Mouse (Mus musculus) lung, embryonic 14.5 days (tissue): ENCODE measurements around the gene Nfe2. TPM values are rescaled to one million over a fixed set of nuclear protein-coding genes. Genes with fewer than 3 reads are reported as not detected.
"Not testable (repeated sequence)": the region's sequence is repeated elsewhere in the genome, so short reads cannot be mapped to it uniquely, and the experiment has no call there.

ENCODE experiments used
- ATAC-seq: fragments of 200-750 bp; cut with Nextera tagmentation; 2 replicates; pipeline ENCODE4 v1.8.0; 2017; ENCODE audit warnings: mild to moderate bottlenecking, moderate TSS enrichment, moderate library complexity; ENCODE audit not compliant: insufficient read depth
- DNase-seq: peaks from one replicate; pipeline ENCODE4 v3.0.0-alpha.2; 2015
- H3K27ac ChIP-seq: fragments of 300-500 bp; sonication (generic); 2 replicates; pipeline ENCODE4 v1.5.1; 2014; ENCODE audit warnings: low read depth, mild to moderate bottlenecking, moderate library complexity
- H3K27me3 ChIP-seq: fragments of 300-500 bp; sonication (generic); 2 replicates; pipeline ENCODE4 v1.6.1; 2014; ENCODE audit warnings: low read length, control low read depth; ENCODE audit not compliant: insufficient read depth
- H3K36me3 ChIP-seq: fragments of 300-500 bp; sonication (generic); 2 replicates; pipeline ENCODE4 v1.6.1; 2014; ENCODE audit warnings: control low read depth; ENCODE audit not compliant: insufficient read depth
- H3K4me1 ChIP-seq: fragments of 300-500 bp; sonication (generic); 2 replicates; pipeline ENCODE4 v1.6.1; 2014; ENCODE audit warnings: antibody characterized with exemption, control low read depth; ENCODE audit not compliant: insufficient read depth
- H3K4me2 ChIP-seq: fragments of 300-500 bp; sonication (generic); 2 replicates; pipeline ENCODE4 v1.6.1; 2014; ENCODE audit warnings: mild to moderate bottlenecking
- H3K4me3 ChIP-seq: fragments of 300-500 bp; sonication (generic); 2 replicates; pipeline ENCODE4 v1.5.1; 2014; ENCODE audit warnings: low read depth, low read length
- H3K9ac ChIP-seq: fragments of 300-500 bp; sonication (generic); 2 replicates; pipeline ENCODE4 v1.6.1; 2014
- H3K9me3 ChIP-seq: fragments of 300-500 bp; sonication (generic); 2 replicates; pipeline ENCODE4 v1.6.1; 2016; ENCODE audit warnings: low read depth, low read length, control low read depth
- CTCF ChIP-seq: IDR thresholded peaks from 2 replicates; pipeline ENCODE4 v1.5.1; 2016; ENCODE audit warnings: antibody characterized with exemption, low read depth
- whole genome bisulfite sequencing: fragments of 180-500 bp; shearing (Covaris S2); extraction: QIAGEN DNeasy Blood & Tissue Kit; methylation state at CpG from one replicate; pipeline ENCODE4 v1.1.7; 2014; 5-methylcytosine and 5-hydroxymethylcytosine counted together
- polyA plus RNA-seq: library from polyadenylated mRNA; unstranded; fragments of >200 nt; fragmentation: Nextera tagmentation; extraction: Ambion mirVana; gene quantifications from 2 replicates; pipeline ENCODE4 v1.2.1, GENCODE M21; 2014

Gene Nfe2
- polyA plus RNA-seq, 1 experiment from 2014 or later = 3.9 TPM

- no peak for TF ChIP-seq CTCF
- Histone ChIP-seq H3K4me2 (no peak overlapping the region), H3K36me3 (peaks cover 54% of the 10 kb centered on the region), H3K27me3 (no peaks in the 10 kb centered on the region), H3K4me1 (no peaks in the 10 kb centered on the region; the same call in 1 of the 2 replicates), H3K27ac (no peak overlapping the region), H3K4me3 (no peak overlapping the region), H3K9ac (no peak overlapping the region), H3K9me3 (no peaks in the 10 kb centered on the region)
- WGBS = 81% methylated on average over 28 of the region's 28 CpGs
- DNase-seq (peak; percentile 36), ATAC-seq (peak; percentile 33)
Measured at GRCm38 (mm10) chr15:103248401-103249313, 9.5 kb downstream of the Nfe2 start.

DNA sequence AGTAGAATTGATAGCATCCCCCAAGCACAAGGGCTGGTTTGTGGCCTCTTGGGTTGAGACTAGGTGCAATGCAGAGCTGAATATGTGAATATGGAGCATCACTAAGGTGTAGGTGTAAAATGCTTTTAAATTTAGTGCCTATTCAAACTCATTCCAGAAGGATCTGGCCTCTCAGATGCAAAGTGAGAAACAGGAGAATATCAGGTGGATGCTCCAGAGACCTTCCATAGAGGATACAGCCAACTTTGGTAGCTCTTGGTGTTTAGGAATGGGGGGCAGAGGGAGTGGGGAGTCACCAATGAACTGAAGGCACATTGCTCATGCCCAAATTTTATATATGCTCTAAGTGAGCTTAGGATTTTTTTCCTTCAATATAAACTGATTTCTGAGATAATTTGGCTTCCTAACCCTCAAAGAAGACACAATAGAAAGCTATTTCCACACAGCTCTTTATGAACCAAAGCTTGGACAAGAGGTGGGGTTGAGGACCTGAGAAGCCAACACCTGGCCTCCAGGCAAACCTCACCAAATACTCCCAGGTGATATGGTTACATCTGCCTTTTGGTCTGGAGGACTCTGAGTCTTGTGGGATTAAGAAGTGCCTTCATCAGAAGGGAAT, 10.3 kb downstream of the Nfe2 start:
- no peak overlapping the region for H3K4me2 ChIP-seq
- H3K27me3 ChIP-seq = no peaks in the 10 kb centered on the region
- H3K9ac ChIP-seq = no peak overlapping the region
- peaks cover 3% of the 10 kb centered on the region; the same call in 1 of the 2 replicates for H3K4me1 ChIP-seq
- ATAC-seq (no peak), DNase-seq (peak; percentile 17)
- H3K36me3 ChIP-seq = peaks cover 61% of the 10 kb centered on the region
- TF ChIP-seq CTCF = no peak
- H3K27ac ChIP-seq = no peak overlapping the region
- H3K9me3 ChIP-seq = no peaks in the 10 kb centered on the region
- no peak overlapping the region for H3K4me3 ChIP-seq

- Histone ChIP-seq H3K27me3 (no peaks in the 10 kb centered on the region), H3K4me3 (no peak overlapping the region), H3K9me3 (no peaks in the 10 kb centered on the region), H3K36me3 (peaks cover 68% of the 10 kb centered on the region), H3K9ac (no peak overlapping the region), H3K4me2 (no peak overlapping the region), H3K27ac (no peak overlapping the region), H3K4me1 (peaks cover 10% of the 10 kb centered on the region; the same call in 1 of the 2 replicates)
- DNase-seq (no peak), ATAC-seq (no peak)
- 83% methylated on average over 9 of the region's 9 CpGs for WGBS
- TF ChIP-seq CTCF = no peak
Measured at GRCm38 (mm10) chr15:103247078-103247781, 11.0 kb downstream of the Nfe2 start.

DNA sequence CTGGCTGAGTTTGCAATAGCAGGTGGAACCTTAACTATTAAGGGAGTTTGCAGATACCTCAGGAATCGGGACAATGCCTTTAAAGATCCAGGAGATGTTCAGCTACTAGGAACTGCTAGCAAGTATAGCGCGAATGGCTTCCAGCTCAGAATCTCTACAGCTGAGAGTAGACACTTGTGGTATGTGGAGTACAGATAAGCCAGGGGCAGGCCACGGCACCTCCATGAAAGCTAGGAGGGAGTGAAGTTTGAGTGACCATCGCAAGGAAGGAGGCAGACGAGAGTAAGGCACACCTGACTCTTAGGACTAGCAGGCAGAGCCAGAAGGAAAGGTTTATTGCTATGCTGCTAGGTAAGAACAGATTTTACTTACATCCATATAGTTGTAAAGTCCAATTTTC, 12.6 kb downstream of the Nfe2 start:
- no peak overlapping the region for H3K4me3 ChIP-seq
- ATAC-seq (no peak), DNase-seq (no peak)
- peaks cover 10% of the 10 kb centered on the region; the same call in 1 of the 2 replicates for H3K4me1 ChIP-seq
- H3K27me3 ChIP-seq = no peaks in the 10 kb centered on the region
- H3K4me2 ChIP-seq = no peak overlapping the region; the same call in 1 of the 2 replicates
- TF ChIP-seq CTCF = no peak
- H3K36me3 ChIP-seq = peaks cover 82% of the 10 kb centered on the region
- H3K27ac ChIP-seq = no peak overlapping the region
- 64% methylated on average over 6 of the region's 6 CpGs for WGBS
- no peak overlapping the region for H3K9ac ChIP-seq
- no peaks in the 10 kb centered on the region for H3K9me3 ChIP-seq

- DNase-seq = no peak
- 41% methylated on average over 8 of the region's 8 CpGs for WGBS
- ATAC-seq = no peak
- Histone ChIP-seq H3K27me3 (no peaks in the 10 kb centered on the region), H3K4me3 (peak overlapping the region; percentile 60), H3K9ac (peak overlapping the region; percentile 80), H3K4me2 (peak overlapping the region; percentile 82), H3K36me3 (peaks cover 65% of the 10 kb centered on the region), H3K9me3 (no peaks in the 10 kb centered on the region), H3K27ac (no peak overlapping the region), H3K4me1 (peaks cover 13% of the 10 kb centered on the region; the same call in 1 of the 2 replicates)
- TF ChIP-seq CTCF = no peak
Measured at GRCm38 (mm10) chr15:103242885-103243284, 15.3 kb downstream of the Nfe2 start.

GRCm38 (mm10) chr15:103241071-103242018, 16.9 kb downstream of the Nfe2 start:
- peak; percentile 33 for DNase-seq
- H3K27ac ChIP-seq = peak overlapping the region; percentile 93
- H3K36me3 ChIP-seq = peaks cover 54% of the 10 kb centered on the region
- peaks cover 13% of the 10 kb centered on the region; the same call in 1 of the 2 replicates for H3K4me1 ChIP-seq
- peak overlapping the region; percentile 82 for H3K4me2 ChIP-seq
- H3K9ac ChIP-seq = peak overlapping the region; percentile 80
- WGBS = 8% methylated on average over 12 of the region's 12 CpGs
- H3K27me3 ChIP-seq, ATAC-seq, H3K9me3 ChIP-seq: not testable (repeated sequence)
- H3K4me3 ChIP-seq = peak overlapping the region; percentile 60
